Mouse (Mus musculus): ENCODE data around the gene Spns3.

Gene Spns3

DNA sequence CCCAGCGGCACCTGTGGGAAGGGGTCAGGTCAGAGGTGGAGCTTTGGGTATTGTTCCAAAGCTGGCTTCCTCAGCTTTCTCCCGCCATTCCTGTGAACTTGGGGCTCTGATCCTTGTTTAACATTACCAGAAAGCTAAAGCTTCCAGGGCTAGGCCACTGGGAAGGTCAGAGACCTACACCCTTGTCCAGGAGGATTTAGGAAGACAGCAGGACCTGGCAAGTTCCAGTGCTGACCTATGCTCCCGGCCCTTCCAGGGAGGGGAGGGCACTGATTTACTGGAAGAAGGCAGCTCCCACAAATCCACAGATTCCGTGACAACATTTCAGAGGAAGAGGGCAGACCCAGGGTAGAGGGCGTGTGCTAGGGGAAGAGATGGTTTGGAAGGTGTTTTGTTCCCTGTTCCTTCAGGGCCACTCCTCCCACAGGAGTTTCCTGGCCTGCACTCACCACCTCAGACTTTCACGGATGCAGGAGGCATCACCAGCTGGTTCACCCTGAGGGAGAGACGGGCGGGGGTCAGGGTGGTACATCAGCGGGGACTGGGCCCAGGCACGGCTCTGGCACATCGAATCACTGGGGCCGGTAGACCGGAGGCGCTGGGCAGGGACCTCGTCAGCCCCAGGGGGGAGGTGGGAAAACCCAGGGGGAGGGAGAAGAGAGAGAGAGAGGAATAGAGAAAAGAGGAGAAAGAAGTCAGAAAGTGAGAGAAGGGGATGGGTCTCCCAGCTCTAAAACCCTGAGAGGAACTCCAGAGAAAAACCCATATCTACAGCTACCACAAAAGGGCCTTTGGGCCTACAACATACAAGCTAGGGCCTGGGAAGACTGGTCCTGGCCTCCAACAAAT lies 97.0 kb downstream of the Spns3 start:
- no peak for DNase-seq (ENCODE audit: low spot score)

DNA sequence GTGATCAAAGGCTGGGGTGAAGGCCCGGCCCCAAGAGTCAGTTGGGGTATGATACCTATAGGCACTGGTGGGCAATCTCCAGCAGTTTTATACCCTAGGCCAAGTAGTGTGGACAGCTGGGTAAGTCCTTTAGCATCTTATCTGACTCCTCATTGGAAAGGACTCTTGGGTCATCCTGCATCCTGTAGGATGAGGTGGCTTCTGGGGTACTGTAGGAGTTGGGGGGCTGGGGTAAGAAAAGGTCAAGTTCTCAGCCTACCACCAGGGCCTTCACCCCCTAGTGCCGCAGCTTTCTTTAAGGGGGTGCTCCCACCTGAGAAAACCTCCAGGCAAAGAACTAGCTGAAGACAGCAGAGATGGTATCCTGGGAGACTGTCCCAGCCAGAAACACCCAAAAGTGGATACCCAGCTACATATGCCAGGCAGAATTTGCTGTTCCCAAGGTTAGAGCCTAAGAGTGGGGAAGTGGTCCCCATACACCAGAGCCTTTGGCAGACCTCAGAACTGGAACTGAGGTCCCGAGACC lies 98.1 kb downstream of the Spns3 start:
- no peak for DNase-seq (ENCODE audit: low spot score)

DNA sequence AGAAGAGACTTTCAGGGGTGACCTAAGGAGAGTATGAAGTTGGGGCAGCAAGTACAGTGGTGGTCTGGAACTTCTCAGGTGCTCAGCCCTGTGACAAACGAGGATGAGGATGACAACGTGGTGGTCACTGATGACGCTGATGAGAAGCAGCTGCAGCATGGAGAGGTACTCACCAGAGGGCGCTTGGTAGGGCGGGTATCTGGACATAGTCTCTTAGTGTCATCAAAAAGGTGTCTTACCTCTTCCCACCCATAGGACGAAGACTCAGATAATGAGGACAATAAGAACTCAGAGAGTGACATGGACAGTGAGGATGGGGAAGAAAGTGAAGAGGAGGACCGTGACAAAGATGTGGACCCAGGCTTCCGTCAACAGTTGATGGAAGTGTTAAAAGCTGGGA lies 102.8 kb downstream of the Spns3 start:
- DNase-seq (ENCODE audit: low spot score), result no peak

DNA sequence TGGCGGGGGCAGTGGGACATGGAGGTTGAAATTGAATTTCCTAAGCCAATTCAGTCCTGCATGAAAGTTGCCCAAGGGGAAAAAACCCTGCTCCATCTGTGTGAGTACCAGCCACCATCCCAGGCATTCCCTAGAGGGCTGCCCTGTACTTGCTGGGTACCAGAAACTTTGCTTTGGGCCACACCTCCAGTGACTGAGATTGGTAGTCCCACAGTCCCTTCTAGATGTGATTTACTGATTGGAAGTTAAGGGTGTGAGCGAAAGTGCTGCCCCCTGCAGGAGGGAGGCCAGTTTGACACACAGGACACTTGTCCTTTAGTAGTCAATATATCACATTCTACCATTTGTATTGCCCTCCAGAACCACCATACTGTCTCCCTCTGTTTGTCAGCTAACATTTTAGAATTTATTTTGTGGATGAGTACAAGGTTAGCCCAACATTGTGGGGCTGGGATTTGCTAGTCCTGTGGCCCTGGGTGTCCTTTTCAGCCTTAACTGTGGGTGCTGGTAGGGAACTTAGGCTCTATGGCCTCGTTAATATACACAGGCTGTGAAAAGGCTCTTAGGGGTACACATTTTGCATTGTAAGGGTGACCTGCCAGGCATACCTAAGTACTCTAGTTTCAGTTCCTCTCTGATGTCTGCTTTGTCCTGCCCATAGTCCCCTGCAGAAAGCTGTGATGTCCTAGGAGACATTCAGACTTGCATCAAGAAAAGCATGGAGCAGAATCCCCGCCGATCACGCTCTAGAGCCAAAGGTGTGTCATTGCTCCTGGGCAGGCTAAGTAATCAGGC lies 103.8 kb downstream of the Spns3 start:
- no peak for DNase-seq (ENCODE audit: low spot score)

All from ovary, postnatal 10 days (tissue).